Comparison of ENCODE assay signal across 8 mouse cellular contexts in genomic region chr10:75763682-75764518, GRCm38 (mm10). TPM values are rescaled to one million over a fixed set of nuclear protein-coding genes. Genes with fewer than 3 reads are reported as not detected.
DNase-seq lines count a peak whose midpoint lies in the region; ATAC-seq lines count a peak whose summit lies in the region.

Gene Cabin1 (minus strand): TSS chr10:75764341.

- H3K36me3 ChIP-seq in lung, embryonic 16.5 days (ENCODE audit: control insufficient read depth, insufficient read depth, low read length) = peaks cover 7% of the 10 kb centered on the region; the same call in 1 of the 2 replicates

- H3K9me3 ChIP-seq in lung, embryonic 16.5 days (ENCODE audit: control insufficient read depth, low read length) = no peaks in the 10 kb centered on the region

- H3K27ac ChIP-seq in lung, embryonic 16.5 days (ENCODE audit: low read length) = peak within 1 kb of the TSS; percentile 52

- H3K4me1 ChIP-seq in lung, embryonic 16.5 days (replicated peaks; ENCODE audit: control insufficient read depth, insufficient read depth, low read length) = no peaks in the 10 kb centered on the region

- peak; percentile 98 to 99 for ATAC-seq in hematopoietic stem cell, adult 5-6 weeks (replicated peaks in 1 of 2; ENCODE audit: insufficient read depth in 1 of 2, low FRiP score in 2 of 2, low TSS enrichment in 1 of 2, low read depth in 1 of 2, poor library complexity in 2 of 2, severe bottlenecking in 2 of 2)
- peak; percentile 98 for ATAC-seq in lung, embryonic 16.5 days (ENCODE audit: low read depth)

- peak; percentile 96 for DNase-seq in MEL-GATA-1-ER (ENCODE audit: extremely low read depth, low read depth)
- DNase-seq in cerebellum, adult 8-10 months = peak; percentile 96
- peak; percentile 98 for DNase-seq in forelimb bud, embryonic 11.5 days (ENCODE audit: low read depth, low spot score)
- peak; percentile 98 for DNase-seq in layer of hippocampus, adult 9-10 months (ENCODE audit: low spot score)
- DNase-seq in ovary, postnatal 10 days (ENCODE audit: low spot score) = peak; percentile 95
- peak; percentile 96 to 97 for DNase-seq in thymus, postnatal 10 days (ENCODE audit: low spot score in 2 of 2)

- peak within 1 kb of the TSS; percentile 97 for H3K4me3 ChIP-seq in lung, embryonic 16.5 days (ENCODE audit: low read length)

- H3K27me3 ChIP-seq in lung, embryonic 16.5 days (ENCODE audit: control insufficient read depth, insufficient read depth, low read depth, low read length) = no peaks in the 10 kb centered on the region

- H3K4me2 ChIP-seq in lung, embryonic 16.5 days (ENCODE audit: low read depth, low read length) = peak within 1 kb of the TSS; percentile 89

- H3K9ac ChIP-seq in lung, embryonic 16.5 days (ENCODE audit: low read length) = peak within 1 kb of the TSS; percentile 85

- under 1% methylated on average over 55 of the region's 61 CpGs for WGBS in lung, embryonic 16.5 days

RNA-seq across cellular contexts. Expression of gene Cabin1, which starts in this region (rescaled TPM):
- total RNA-seq in hematopoietic stem cell, adult 5-6 weeks (2017) = 27.9 and 29.3 TPM in 2 replicates
- 39.7 and 48.8 TPM in 2 replicates for polyA plus RNA-seq in lung, embryonic 16.5 days (2015; fragmentation: Nextera tagmentation; extraction: Ambion mirVana)

Comparison
In these comparisons a context has a peak if more than half of its experiments do, and no peak if none do; other contexts are left out.
1. Peak in every context shown above with its lines: DNase-seq, ATAC-seq, H3K4me3 ChIP-seq and H3K27ac ChIP-seq.